Mouse (Mus musculus): ENCODE results near the gene Omg.

Omg gene

GRCm38 (mm10) chr11:79515331-79515730 lies 11.4 kb upstream of the Omg start:
- DNase-seq, result no peak

GRCm38 (mm10) chr11:79511970-79512369 lies 8.1 kb upstream of the Omg start:
- DNase-seq, result no peak

- DNase-seq, result no peak
Measured at GRCm38 (mm10) chr11:79504506-79504905, 622 bp upstream of the Omg start.

- DNase-seq, result peak; percentile 38
Measured at GRCm38 (mm10) chr11:79502917-79503316, 967 bp downstream of the Omg start.

GRCm38 (mm10) chr11:79494976-79495800 lies 8.7 kb downstream of the Omg start:
- DNase-seq, result no peak

- no peak for DNase-seq
Measured at GRCm38 (mm10) chr11:79484721-79485120, 19.2 kb downstream of the Omg start.

- no peak for DNase-seq
Measured at GRCm38 (mm10) chr11:79483876-79484528, 19.9 kb downstream of the Omg start.

GRCm38 (mm10) chr11:79483392-79483791 lies 20.5 kb downstream of the Omg start:
- DNase-seq, result no peak

- no peak for DNase-seq
Measured at GRCm38 (mm10) chr11:79468097-79468496, 35.8 kb downstream of the Omg start.

GRCm38 (mm10) chr11:79460756-79461450 lies 43.0 kb downstream of the Omg start:
- DNase-seq, result no peak

- no peak for DNase-seq
Measured at GRCm38 (mm10) chr11:79459846-79460245, 44.0 kb downstream of the Omg start.

- no peak for DNase-seq
Measured at GRCm38 (mm10) chr11:79457928-79458327, 46.0 kb downstream of the Omg start.

GRCm38 (mm10) chr11:79452966-79453365 lies 50.9 kb downstream of the Omg start:
- no peak for DNase-seq
